Mouse (Mus musculus): ENCODE results near the gene Fam199x. TPM values are rescaled to one million over a fixed set of nuclear protein-coding genes. Genes with fewer than 3 reads are reported as not detected.

The Fam199x gene
- polyA plus RNA-seq, 1 experiment: 0.75 TPM

GRCm38 (mm10) chrX:137034322-137034721, 15.1 kb upstream of the Fam199x start:
- no peak for DNase-seq
- WGBS: 83% methylated on average over 4 of the region's 4 CpGs
- Histone ChIP-seq H3K27me3 (ENCODE audit: control insufficient read depth, insufficient read depth, low read length) (no peaks in the 10 kb centered on the region), H3K4me1 (replicated peaks; ENCODE audit: control insufficient read depth, insufficient read depth, low read length) (peaks cover 4% of the 10 kb centered on the region), H3K36me3 (ENCODE audit: control insufficient read depth, insufficient read depth, low read length) (no peaks in the 10 kb centered on the region), H3K4me3 (ENCODE audit: control insufficient read depth, insufficient read depth, low read length) (no peak overlapping the region), H3K27ac (ENCODE audit: control insufficient read depth, insufficient read depth, low read length) (no peak overlapping the region)
- TF ChIP-seq POLR2A (IDR thresholded peaks at IDR 0.05; ENCODE audit: control insufficient read depth, extremely low read depth, insufficient read depth, low read length, poor library complexity): no peak
- TF ChIP-seq CTCF (IDR thresholded peaks at IDR 0.05; ENCODE audit: borderline replicate concordance, control insufficient read depth, extremely low read depth, insufficient read depth, low read length, poor library complexity): no peak

GRCm38 (mm10) chrX:137037470-137037999, 11.9 kb upstream of the Fam199x start:
- WGBS: 7% methylated on average over 12 of the region's 12 CpGs

GRCm38 (mm10) chrX:137038000-137038483, 11.4 kb upstream of the Fam199x start, which contains the start of gene Slc25a53:
Gene Slc25a53, minus strand, starts transcription at chrX:137038302.
- 3% methylated on average over 31 of the region's 31 CpGs for WGBS
- peak; percentile 77 for DNase-seq
- peak within 1 kb of the TSS; percentile 91 for H3K27ac ChIP-seq (ENCODE audit: control insufficient read depth, insufficient read depth, low read length)
- TF ChIP-seq POLR2A (IDR thresholded peaks at IDR 0.05; ENCODE audit: control insufficient read depth, extremely low read depth, insufficient read depth, low read length, poor library complexity) (0 out of 2 replicates have a peak, but pooled peaks have one; percentile 23), CTCF (IDR thresholded peaks at IDR 0.05; ENCODE audit: borderline replicate concordance, control insufficient read depth, extremely low read depth, insufficient read depth, low read length, poor library complexity) (no peak)
- H3K27me3 ChIP-seq (ENCODE audit: control insufficient read depth, insufficient read depth, low read length): no peaks in the 10 kb centered on the region
- peaks cover 4% of the 10 kb centered on the region for H3K4me1 ChIP-seq (replicated peaks; ENCODE audit: control insufficient read depth, insufficient read depth, low read length)
- no peaks in the 10 kb centered on the region for H3K36me3 ChIP-seq (ENCODE audit: control insufficient read depth, insufficient read depth, low read length)
- H3K4me3 ChIP-seq (ENCODE audit: control insufficient read depth, insufficient read depth, low read length): peak within 1 kb of the TSS; percentile 98

More at GRCm38 (mm10) chrX:137037470-137037999, 11.9 kb upstream of the Fam199x start:
- peak overlapping the region; percentile 98 for H3K4me3 ChIP-seq (ENCODE audit: control insufficient read depth, insufficient read depth, low read length)
- no peaks in the 10 kb centered on the region for H3K27me3 ChIP-seq (ENCODE audit: control insufficient read depth, insufficient read depth, low read length)
- DNase-seq: no peak
- peaks cover 4% of the 10 kb centered on the region for H3K4me1 ChIP-seq (replicated peaks; ENCODE audit: control insufficient read depth, insufficient read depth, low read length)
- no peak for TF ChIP-seq CTCF (IDR thresholded peaks at IDR 0.05; ENCODE audit: borderline replicate concordance, control insufficient read depth, extremely low read depth, insufficient read depth, low read length, poor library complexity)
- TF ChIP-seq POLR2A (IDR thresholded peaks at IDR 0.05; ENCODE audit: control insufficient read depth, extremely low read depth, insufficient read depth, low read length, poor library complexity): no peak
- H3K27ac ChIP-seq (ENCODE audit: control insufficient read depth, insufficient read depth, low read length): no peak overlapping the region
- H3K36me3 ChIP-seq (ENCODE audit: control insufficient read depth, insufficient read depth, low read length): no peaks in the 10 kb centered on the region

GRCm38 (mm10) chrX:137038502-137038901, 10.9 kb upstream of the Fam199x start:
- WGBS: 43% methylated on average over 7 of the region's 7 CpGs
- no peak for TF ChIP-seq POLR2A (IDR thresholded peaks at IDR 0.05; ENCODE audit: control insufficient read depth, extremely low read depth, insufficient read depth, low read length, poor library complexity)
- no peak for TF ChIP-seq CTCF (IDR thresholded peaks at IDR 0.05; ENCODE audit: borderline replicate concordance, control insufficient read depth, extremely low read depth, insufficient read depth, low read length, poor library complexity)
- peak overlapping the region; percentile 98 for H3K4me3 ChIP-seq (ENCODE audit: control insufficient read depth, insufficient read depth, low read length)
- peak overlapping the region; percentile 91; the same call in 1 of the 2 replicates for H3K27ac ChIP-seq (ENCODE audit: control insufficient read depth, insufficient read depth, low read length)
- no peaks in the 10 kb centered on the region for H3K36me3 ChIP-seq (ENCODE audit: control insufficient read depth, insufficient read depth, low read length)
- no peaks in the 10 kb centered on the region for H3K27me3 ChIP-seq (ENCODE audit: control insufficient read depth, insufficient read depth, low read length)
- H3K4me1 ChIP-seq (replicated peaks; ENCODE audit: control insufficient read depth, insufficient read depth, low read length): peaks cover 4% of the 10 kb centered on the region
- DNase-seq: no peak

GRCm38 (mm10) chrX:137049060-137049424, 352 bp upstream of the Fam199x start:
- Histone ChIP-seq H3K4me1 (replicated peaks; ENCODE audit: control insufficient read depth, insufficient read depth, low read length) (peaks cover 3% of the 10 kb centered on the region; the same call in 1 of the 2 replicates), H3K36me3 (ENCODE audit: control insufficient read depth, insufficient read depth, low read length) (no peaks in the 10 kb centered on the region), H3K4me3 (ENCODE audit: control insufficient read depth, insufficient read depth, low read length) (peak overlapping the region; percentile 94), H3K27me3 (ENCODE audit: control insufficient read depth, insufficient read depth, low read length) (no peaks in the 10 kb centered on the region), H3K27ac (ENCODE audit: control insufficient read depth, insufficient read depth, low read length) (no peak overlapping the region)
- no peak for DNase-seq
- TF ChIP-seq POLR2A (IDR thresholded peaks at IDR 0.05; ENCODE audit: control insufficient read depth, extremely low read depth, insufficient read depth, low read length, poor library complexity): no peak
- TF ChIP-seq CTCF (IDR thresholded peaks at IDR 0.05; ENCODE audit: borderline replicate concordance, control insufficient read depth, extremely low read depth, insufficient read depth, low read length, poor library complexity): no peak
- 44% methylated on average over 6 of the region's 11 CpGs for WGBS

GRCm38 (mm10) chrX:137063202-137063601, 13.8 kb downstream of the Fam199x start:
- H3K4me1 ChIP-seq (replicated peaks; ENCODE audit: control insufficient read depth, insufficient read depth, low read length): no peaks in the 10 kb centered on the region
- 97% methylated on average over 9 of the region's 9 CpGs for WGBS
- no peak for DNase-seq
- no peak overlapping the region for H3K27ac ChIP-seq (ENCODE audit: control insufficient read depth, insufficient read depth, low read length)
- H3K4me3 ChIP-seq (ENCODE audit: control insufficient read depth, insufficient read depth, low read length): no peak overlapping the region
- no peaks in the 10 kb centered on the region for H3K36me3 ChIP-seq (ENCODE audit: control insufficient read depth, insufficient read depth, low read length)
- TF ChIP-seq CTCF (IDR thresholded peaks at IDR 0.05; ENCODE audit: borderline replicate concordance, control insufficient read depth, extremely low read depth, insufficient read depth, low read length, poor library complexity) (no peak), POLR2A (IDR thresholded peaks at IDR 0.05; ENCODE audit: control insufficient read depth, extremely low read depth, insufficient read depth, low read length, poor library complexity) (no peak)
- H3K27me3 ChIP-seq (ENCODE audit: control insufficient read depth, insufficient read depth, low read length): no peaks in the 10 kb centered on the region

Measured in thymus, adult 2 months (tissue).